Mouse (Mus musculus): ENCODE data around the gene Nr2c1. TPM values are rescaled to one million over a fixed set of nuclear protein-coding genes. Genes with fewer than 3 reads are reported as not detected.

The Nr2c1 gene
- polyA plus RNA-seq, 1 experiment from 2014 or later: 6.8 TPM

DNA sequence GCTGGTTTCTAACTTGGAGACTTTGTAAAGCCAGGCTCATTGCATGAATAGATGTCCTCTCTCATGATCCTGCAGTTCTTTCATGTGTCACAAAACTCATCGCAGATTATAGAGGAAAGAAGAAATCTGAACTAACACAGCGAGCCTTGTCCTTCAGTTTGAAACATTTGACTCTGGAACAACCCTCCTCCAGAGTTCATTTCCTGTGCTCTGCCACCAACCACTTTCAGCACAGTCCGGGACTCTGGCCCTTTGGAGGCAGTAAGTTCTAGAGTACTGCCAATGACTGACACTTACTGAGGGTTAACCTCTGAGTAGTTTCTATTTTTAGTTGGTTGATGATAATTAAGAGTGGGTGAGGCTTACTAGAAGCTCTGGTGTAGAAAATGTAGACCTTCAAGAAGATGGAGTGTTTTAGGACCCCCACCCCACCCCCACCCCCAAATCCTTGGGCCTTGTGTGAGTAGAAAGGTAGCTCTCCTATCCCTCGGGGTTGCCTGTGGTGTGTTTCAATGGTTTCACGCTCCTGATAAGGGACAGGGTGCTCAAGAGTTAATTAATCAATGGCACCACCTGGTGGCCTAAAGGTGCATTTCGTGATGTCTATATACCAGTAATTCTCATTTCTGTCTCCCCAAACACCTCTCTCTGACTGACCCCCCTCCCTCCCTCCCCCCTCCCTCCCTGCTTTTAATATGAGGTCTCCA, 31.8 kb upstream of the Nr2c1 start:
- peak; percentile 88 for ATAC-seq (replicated peaks; ENCODE audit: extremely low read depth, insufficient read depth, low FRiP score)
- WGBS: 17% methylated on average over 6 of the region's 6 CpGs
- Histone ChIP-seq H3K4me3 (ENCODE audit: low read length) (peak overlapping the region; percentile 26; the same call in 1 of the 2 replicates), H3K4me1 (ENCODE audit: control insufficient read depth, insufficient read depth, low read length) (peaks cover 20% of the 10 kb centered on the region), H3K27me3 (ENCODE audit: control insufficient read depth, insufficient read depth, low read length) (no peaks in the 10 kb centered on the region), H3K9ac (ENCODE audit: low read length) (peak overlapping the region; percentile 13), H3K36me3 (ENCODE audit: control insufficient read depth, insufficient read depth) (no peaks in the 10 kb centered on the region), H3K4me2 (ENCODE audit: low read depth, low read length) (peak overlapping the region; percentile 53), H3K27ac (ENCODE audit: low read length) (peak overlapping the region; percentile 88), H3K9me3 (replicated peaks; ENCODE audit: control insufficient read depth, low read length) (no peaks in the 10 kb centered on the region)

DNA sequence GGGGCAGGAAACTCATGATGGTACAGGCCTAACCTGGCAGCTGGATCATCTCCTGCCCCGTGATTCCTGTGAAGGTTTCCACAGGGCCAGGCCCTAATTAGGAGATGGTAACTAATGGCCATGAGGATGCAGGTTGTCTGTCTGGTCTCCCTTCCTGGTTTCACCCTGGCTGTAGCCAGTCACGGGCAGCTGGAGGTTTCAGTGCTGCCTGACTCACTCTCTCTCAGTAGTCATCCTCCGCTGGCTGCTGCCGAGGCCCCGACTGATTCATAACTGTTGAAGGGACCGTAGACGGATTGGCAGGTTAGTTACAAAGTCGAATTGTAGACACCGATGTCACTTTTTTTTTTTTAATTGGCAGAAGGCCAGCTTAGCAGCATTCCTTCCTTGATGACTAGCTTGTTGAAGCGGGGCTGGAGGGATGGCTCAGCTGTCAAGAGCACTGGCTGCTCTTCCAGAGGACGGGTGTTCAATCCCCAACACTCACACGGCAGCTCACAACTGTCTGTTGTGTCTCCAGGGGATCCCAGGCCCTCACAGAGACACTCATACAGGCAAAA, 31.0 kb upstream of the Nr2c1 start:
- Histone ChIP-seq H3K9ac (ENCODE audit: low read length) (0 out of 2 replicates have a peak overlapping the region, but pooled peaks have one; percentile 43), H3K4me2 (ENCODE audit: low read depth, low read length) (no peak overlapping the region), H3K4me3 (ENCODE audit: low read length) (no peak overlapping the region), H3K27ac (ENCODE audit: low read length) (peak overlapping the region; percentile 63), H3K9me3 (replicated peaks; ENCODE audit: control insufficient read depth, low read length) (no peaks in the 10 kb centered on the region), H3K27me3 (ENCODE audit: control insufficient read depth, insufficient read depth, low read length) (no peaks in the 10 kb centered on the region), H3K4me1 (ENCODE audit: control insufficient read depth, insufficient read depth, low read length) (peaks cover 20% of the 10 kb centered on the region), H3K36me3 (ENCODE audit: control insufficient read depth, insufficient read depth) (no peaks in the 10 kb centered on the region)
- no peak for ATAC-seq (replicated peaks; ENCODE audit: extremely low read depth, insufficient read depth, low FRiP score)
- WGBS: 41% methylated on average over 12 of the region's 12 CpGs

DNA sequence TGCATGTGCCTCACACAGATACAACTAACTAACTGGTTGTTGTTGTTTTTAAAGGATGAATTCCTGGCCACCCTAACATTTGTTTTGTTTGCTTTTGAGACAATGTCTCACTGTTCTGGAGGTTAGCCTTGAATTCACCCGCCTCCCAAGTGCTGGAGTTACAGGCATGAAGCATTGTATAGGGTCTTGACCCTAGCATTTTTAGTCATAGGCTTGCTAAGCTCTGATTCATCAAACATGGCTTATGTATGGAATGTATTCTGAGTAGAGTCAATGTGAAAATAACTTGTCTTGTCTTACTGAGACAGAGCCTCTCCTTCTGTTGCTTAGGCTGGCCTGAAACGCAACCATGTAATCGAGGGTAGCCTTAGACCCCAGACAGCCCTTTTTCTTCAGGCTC, 29.9 kb upstream of the Nr2c1 start:
- H3K9ac ChIP-seq (ENCODE audit: low read length): no peak overlapping the region
- no peak overlapping the region for H3K4me2 ChIP-seq (ENCODE audit: low read depth, low read length)
- H3K27ac ChIP-seq (ENCODE audit: low read length): no peak overlapping the region
- peaks cover 20% of the 10 kb centered on the region for H3K4me1 ChIP-seq (ENCODE audit: control insufficient read depth, insufficient read depth, low read length)
- H3K4me3 ChIP-seq (ENCODE audit: low read length): no peak overlapping the region
- H3K36me3 ChIP-seq (ENCODE audit: control insufficient read depth, insufficient read depth): no peaks in the 10 kb centered on the region
- no peaks in the 10 kb centered on the region for H3K9me3 ChIP-seq (replicated peaks; ENCODE audit: control insufficient read depth, low read length)
- WGBS: 93% methylated on average over 3 of the region's 3 CpGs
- no peak for ATAC-seq (replicated peaks; ENCODE audit: extremely low read depth, insufficient read depth, low FRiP score)
- no peaks in the 10 kb centered on the region for H3K27me3 ChIP-seq (ENCODE audit: control insufficient read depth, insufficient read depth, low read length)

DNA sequence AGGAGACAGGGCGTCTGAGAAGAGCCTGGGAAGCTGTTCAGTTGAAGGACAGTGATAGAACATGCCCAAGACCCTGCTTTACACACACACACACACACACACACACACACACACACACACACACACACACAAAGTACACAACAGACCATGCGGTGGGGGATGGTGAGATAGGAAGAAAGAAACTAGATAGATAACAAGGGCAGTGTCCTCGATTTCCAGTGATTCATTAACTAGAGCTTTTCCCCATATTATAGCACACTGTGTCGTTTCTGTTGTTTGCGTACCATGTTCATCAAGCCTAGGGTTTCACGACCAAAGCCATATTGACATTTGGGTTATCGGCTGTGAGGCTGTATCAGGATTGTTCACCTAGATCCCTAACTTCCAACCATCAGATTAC, 28.8 kb upstream of the Nr2c1 start:
- no peak overlapping the region for H3K4me2 ChIP-seq (ENCODE audit: low read depth, low read length)
- 82% methylated on average over 6 of the region's 7 CpGs for WGBS
- H3K9me3 ChIP-seq (replicated peaks; ENCODE audit: control insufficient read depth, low read length): no peaks in the 10 kb centered on the region
- H3K36me3 ChIP-seq (ENCODE audit: control insufficient read depth, insufficient read depth): 0 out of 2 replicates have a peak, but pooled peaks cover 3% of the 10 kb centered on the region
- peaks cover 20% of the 10 kb centered on the region for H3K4me1 ChIP-seq (ENCODE audit: control insufficient read depth, insufficient read depth, low read length)
- ATAC-seq (replicated peaks; ENCODE audit: extremely low read depth, insufficient read depth, low FRiP score): no peak
- no peak overlapping the region for H3K9ac ChIP-seq (ENCODE audit: low read length)
- H3K4me3 ChIP-seq (ENCODE audit: low read length): no peak overlapping the region
- H3K27ac ChIP-seq (ENCODE audit: low read length): no peak overlapping the region
- H3K27me3 ChIP-seq (ENCODE audit: control insufficient read depth, insufficient read depth, low read length): no peaks in the 10 kb centered on the region

DNA sequence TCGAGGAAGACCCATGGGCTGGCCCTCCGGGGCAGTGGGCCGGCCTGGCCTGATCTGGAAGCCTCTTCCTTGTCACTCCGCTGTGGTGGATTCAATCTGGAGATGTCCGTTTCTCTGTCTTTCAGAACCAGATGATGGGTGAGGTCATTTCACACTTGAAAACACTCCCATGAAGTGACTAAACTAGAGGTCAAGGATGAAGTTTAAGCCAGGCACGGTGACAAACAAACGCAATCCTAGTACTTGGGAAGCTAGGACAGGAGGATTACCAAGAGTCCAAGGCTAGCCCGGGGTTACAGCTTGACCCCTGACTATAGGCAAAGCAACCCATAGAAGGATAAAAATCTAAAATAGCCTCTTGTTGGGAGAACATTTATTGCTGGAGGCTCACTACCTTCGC, 27.1 kb upstream of the Nr2c1 start:
- no peak for ATAC-seq (replicated peaks; ENCODE audit: extremely low read depth, insufficient read depth, low FRiP score)
- 86% methylated on average over 9 of the region's 9 CpGs for WGBS
- Histone ChIP-seq H3K9me3 (replicated peaks; ENCODE audit: control insufficient read depth, low read length) (no peaks in the 10 kb centered on the region), H3K36me3 (ENCODE audit: control insufficient read depth, insufficient read depth) (peaks cover 6% of the 10 kb centered on the region; the same call in 1 of the 2 replicates), H3K27me3 (ENCODE audit: control insufficient read depth, insufficient read depth, low read length) (no peaks in the 10 kb centered on the region), H3K4me3 (ENCODE audit: low read length) (no peak overlapping the region), H3K4me1 (ENCODE audit: control insufficient read depth, insufficient read depth, low read length) (peaks cover 12% of the 10 kb centered on the region), H3K4me2 (ENCODE audit: low read depth, low read length) (no peak overlapping the region), H3K9ac (ENCODE audit: low read length) (no peak overlapping the region), H3K27ac (ENCODE audit: low read length) (no peak overlapping the region)

DNA sequence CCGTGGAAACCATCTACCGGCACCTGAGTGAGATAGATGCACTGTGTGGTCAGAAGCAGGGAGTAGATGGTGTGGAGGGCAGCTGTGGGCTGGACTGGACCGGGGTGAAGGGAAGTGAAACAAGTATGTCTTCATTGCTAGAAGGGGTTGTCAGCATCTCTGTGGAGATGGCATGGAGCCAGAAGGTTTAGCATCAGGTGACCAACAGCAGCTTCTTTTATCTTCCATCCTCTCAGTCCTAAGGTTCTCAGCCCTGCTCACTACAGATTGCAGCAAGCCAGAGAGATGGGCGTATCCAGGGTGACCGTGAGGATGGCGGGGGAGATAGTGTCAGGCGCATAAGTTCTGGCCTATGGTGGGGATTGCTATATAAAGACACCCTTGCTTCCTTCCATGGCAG, 25.2 kb upstream of the Nr2c1 start:
- H3K36me3 ChIP-seq (ENCODE audit: control insufficient read depth, insufficient read depth): peaks cover 15% of the 10 kb centered on the region; the same call in 1 of the 2 replicates
- H3K4me1 ChIP-seq (ENCODE audit: control insufficient read depth, insufficient read depth, low read length): no peaks in the 10 kb centered on the region
- 71% methylated on average over 7 of the region's 7 CpGs for WGBS
- H3K27ac ChIP-seq (ENCODE audit: low read length): no peak overlapping the region
- no peak overlapping the region for H3K4me2 ChIP-seq (ENCODE audit: low read depth, low read length)
- no peak overlapping the region for H3K9ac ChIP-seq (ENCODE audit: low read length)
- ATAC-seq (replicated peaks; ENCODE audit: extremely low read depth, insufficient read depth, low FRiP score): no peak
- no peaks in the 10 kb centered on the region for H3K9me3 ChIP-seq (replicated peaks; ENCODE audit: control insufficient read depth, low read length)
- no peaks in the 10 kb centered on the region for H3K27me3 ChIP-seq (ENCODE audit: control insufficient read depth, insufficient read depth, low read length)
- H3K4me3 ChIP-seq (ENCODE audit: low read length): no peak overlapping the region

DNA sequence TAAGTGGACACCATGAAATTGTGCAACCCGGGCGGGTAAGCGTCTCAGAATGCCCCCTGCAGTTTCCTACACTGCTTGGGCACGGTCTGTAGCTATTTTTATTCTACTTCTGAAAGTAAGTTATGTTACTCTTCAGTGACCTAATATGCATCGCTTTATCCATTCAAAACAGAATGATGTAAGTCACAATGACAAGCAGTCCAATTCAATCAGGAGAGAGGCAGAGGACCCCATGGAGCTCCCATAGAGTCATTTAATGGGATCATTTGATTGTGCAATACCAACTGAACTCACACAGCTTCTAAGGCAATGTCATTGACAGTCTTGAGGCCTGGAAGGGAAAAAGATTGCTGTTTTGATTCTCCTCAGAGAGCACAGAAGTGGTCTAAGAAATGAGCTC, 24.2 kb upstream of the Nr2c1 start:
- H3K27me3 ChIP-seq (ENCODE audit: control insufficient read depth, insufficient read depth, low read length): no peaks in the 10 kb centered on the region
- ATAC-seq (replicated peaks; ENCODE audit: extremely low read depth, insufficient read depth, low FRiP score): no peak
- no peak overlapping the region for H3K9ac ChIP-seq (ENCODE audit: low read length)
- no peaks in the 10 kb centered on the region for H3K4me1 ChIP-seq (ENCODE audit: control insufficient read depth, insufficient read depth, low read length)
- 81% methylated on average over 5 of the region's 5 CpGs for WGBS
- H3K4me2 ChIP-seq (ENCODE audit: low read depth, low read length): no peak overlapping the region
- H3K36me3 ChIP-seq (ENCODE audit: control insufficient read depth, insufficient read depth): peaks cover 15% of the 10 kb centered on the region; the same call in 1 of the 2 replicates
- no peaks in the 10 kb centered on the region for H3K9me3 ChIP-seq (replicated peaks; ENCODE audit: control insufficient read depth, low read length)
- no peak overlapping the region for H3K27ac ChIP-seq (ENCODE audit: low read length)
- no peak overlapping the region for H3K4me3 ChIP-seq (ENCODE audit: low read length)

DNA sequence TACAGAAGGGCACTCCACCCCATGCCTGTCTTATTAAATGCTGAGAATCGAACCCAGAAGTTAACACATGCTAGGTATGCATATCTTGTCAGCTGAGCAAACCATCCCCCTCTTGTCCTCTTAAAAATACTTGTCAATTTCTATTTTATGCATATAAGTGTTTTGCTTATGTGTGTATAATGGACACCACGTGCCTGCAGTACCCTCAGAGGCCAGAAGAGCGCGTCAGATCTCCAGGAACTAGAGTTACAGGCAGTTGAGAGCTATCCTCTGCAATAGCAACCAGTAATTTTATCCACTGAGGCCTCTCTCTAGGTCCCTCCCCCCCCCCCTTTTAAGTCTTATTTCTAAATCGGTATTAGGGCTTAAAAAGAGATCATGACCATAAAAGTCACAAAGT, 23.4 kb upstream of the Nr2c1 start:
- peaks cover 5% of the 10 kb centered on the region for H3K4me1 ChIP-seq (ENCODE audit: control insufficient read depth, insufficient read depth, low read length)
- no peak overlapping the region for H3K27ac ChIP-seq (ENCODE audit: low read length)
- no peak overlapping the region for H3K4me3 ChIP-seq (ENCODE audit: low read length)
- H3K27me3 ChIP-seq (ENCODE audit: control insufficient read depth, insufficient read depth, low read length): no peaks in the 10 kb centered on the region
- no peak overlapping the region for H3K4me2 ChIP-seq (ENCODE audit: low read depth, low read length)
- H3K9me3 ChIP-seq (replicated peaks; ENCODE audit: control insufficient read depth, low read length): no peaks in the 10 kb centered on the region
- no peak for ATAC-seq (replicated peaks; ENCODE audit: extremely low read depth, insufficient read depth, low FRiP score)
- 81% methylated on average over 5 of the region's 5 CpGs for WGBS
- H3K9ac ChIP-seq (ENCODE audit: low read length): no peak overlapping the region
- peaks cover 15% of the 10 kb centered on the region; the same call in 1 of the 2 replicates for H3K36me3 ChIP-seq (ENCODE audit: control insufficient read depth, insufficient read depth)

DNA sequence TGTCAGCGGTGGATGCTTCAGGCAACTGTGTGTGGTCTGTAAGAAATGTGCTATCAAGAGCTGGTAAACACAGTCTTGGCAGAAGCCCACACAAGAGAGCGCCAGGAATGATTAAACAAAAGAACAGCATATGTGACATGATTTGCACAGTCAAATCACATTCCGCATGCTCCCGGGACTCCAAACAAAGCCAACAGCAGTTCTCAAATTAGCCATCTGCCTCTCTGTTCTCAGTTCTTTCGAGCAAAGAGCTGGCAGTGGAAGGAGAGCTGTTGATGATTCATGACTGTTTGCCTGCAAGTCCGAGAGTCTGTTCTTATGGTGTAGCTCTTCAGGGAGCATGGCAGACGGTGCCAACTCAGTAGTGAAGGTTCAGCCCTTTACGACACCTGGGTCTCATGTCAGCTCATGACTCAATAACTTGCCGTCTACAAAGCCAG, 18.1 kb upstream of the Nr2c1 start:
- Histone ChIP-seq H3K4me1 (ENCODE audit: control insufficient read depth, insufficient read depth, low read length) (peaks cover 7% of the 10 kb centered on the region), H3K9me3 (replicated peaks; ENCODE audit: control insufficient read depth, low read length) (no peaks in the 10 kb centered on the region), H3K9ac (ENCODE audit: low read length) (no peak overlapping the region), H3K4me3 (ENCODE audit: low read length) (no peak overlapping the region), H3K36me3 (ENCODE audit: control insufficient read depth, insufficient read depth) (peaks cover 12% of the 10 kb centered on the region; the same call in 1 of the 2 replicates), H3K27ac (ENCODE audit: low read length) (peak overlapping the region; percentile 86), H3K4me2 (ENCODE audit: low read depth, low read length) (peak overlapping the region; percentile 24), H3K27me3 (ENCODE audit: control insufficient read depth, insufficient read depth, low read length) (no peaks in the 10 kb centered on the region)
- ATAC-seq (replicated peaks; ENCODE audit: extremely low read depth, insufficient read depth, low FRiP score): peak; percentile 85
- WGBS: 29% methylated on average over 9 of the region's 9 CpGs
